In the genomic region with DNA sequence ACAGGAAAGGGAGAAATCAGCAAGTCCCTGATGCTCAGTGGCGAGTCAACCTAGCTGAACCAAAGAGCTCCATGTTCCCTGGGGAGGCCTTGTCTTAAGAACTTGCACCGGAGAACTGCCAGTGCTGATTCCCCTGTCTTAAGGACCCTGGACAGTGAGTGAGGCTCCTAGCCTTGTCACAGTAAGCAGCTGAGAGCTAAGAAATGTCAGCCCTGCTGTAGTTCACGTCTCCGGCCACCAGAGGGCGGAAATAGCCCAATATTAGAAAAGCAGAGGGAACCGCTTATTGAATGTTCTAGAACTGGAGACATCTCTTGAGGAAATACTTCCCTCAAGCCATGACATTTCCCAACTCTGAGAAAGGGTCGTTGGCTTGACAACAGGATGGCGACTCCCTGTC, we compare ENCODE assay signal across 9 mouse cellular contexts. TPM values are rescaled to one million over a fixed set of nuclear protein-coding genes. Genes with fewer than 3 reads are reported as not detected.
A peak's percentile ranks its signal among the peaks of the same experiment; 100 is the strongest.
DNase-seq lines count a peak whose midpoint lies in the region; ATAC-seq and TF ChIP-seq lines count a peak whose summit lies in the region.
"Had no signal": no experiment of that assay in that cellular context is flagged by ENCODE, and none has a peak within 500 bp of the region (broad histone marks: within the 10 kb centered on the region; RNA-seq: fewer than 3 reads in every experiment).

No protein-coding gene starts in this region.

- no peaks in the 10 kb centered on the region for H3K36me3 ChIP-seq in heart, adult 2 months (ENCODE audit: control insufficient read depth, insufficient read depth, low read length)
- no peaks in the 10 kb centered on the region for H3K36me3 ChIP-seq in heart, embryonic 11.5 days (ENCODE audit: control insufficient read depth, insufficient read depth, low read length)
- no peaks in the 10 kb centered on the region for H3K36me3 ChIP-seq in neural tube, embryonic 11.5 days (ENCODE audit: control insufficient read depth, insufficient read depth, low read length)
- no peaks in the 10 kb centered on the region for H3K36me3 ChIP-seq in testis, adult 2 months (ENCODE audit: control insufficient read depth, insufficient read depth, low read length)
- H3K36me3 ChIP-seq: stomach, embryonic 15.5 days had no signal

- no peak overlapping the region for H3K4me3 ChIP-seq in heart, adult 2 months
- no peak overlapping the region for H3K4me3 ChIP-seq in heart, embryonic 11.5 days (ENCODE audit: low read depth, low read length)
- H3K4me3 ChIP-seq in neural tube, embryonic 11.5 days (ENCODE audit: low read depth, low read length) = no peak overlapping the region
- H3K4me3 ChIP-seq in testis, adult 2 months (ENCODE audit: control insufficient read depth, low read depth, low read length) = no peak overlapping the region
- H3K4me3 ChIP-seq: stomach, embryonic 15.5 days had no signal

- DNase-seq in heart, adult 2 months = peak; percentile 62 to 84
- peak; percentile 51 for DNase-seq in cerebellum, adult 11 months
- DNase-seq in forelimb bud, embryonic 11.5 days (ENCODE audit: low read depth, low spot score) = peak; percentile 81
- peak; percentile 81 for DNase-seq in induced T-regulatory cell, adult 2 months (ENCODE audit: low read depth)
- DNase-seq in left cerebral cortex, postnatal 25 days (ENCODE audit: low spot score in 2 of 2) = peak; percentile 75 to 78
- peak; percentile 81 for DNase-seq in neural tube, embryonic 11.5 days (ENCODE audit: low spot score)

- H3K4me1 ChIP-seq in heart, adult 2 months (ENCODE audit: control insufficient read depth, insufficient read depth, low read length) = no peaks in the 10 kb centered on the region
- H3K4me1 ChIP-seq in heart, embryonic 11.5 days (ENCODE audit: control insufficient read depth, insufficient read depth, low read length) = no peaks in the 10 kb centered on the region; the same call in 1 of the 2 replicates
- H3K4me1 ChIP-seq in neural tube, embryonic 11.5 days (ENCODE audit: control insufficient read depth, insufficient read depth, low read length) = no peaks in the 10 kb centered on the region
- peaks cover 7% of the 10 kb centered on the region for H3K4me1 ChIP-seq in testis, adult 2 months (ENCODE audit: control insufficient read depth, insufficient read depth, low read length)
- H3K4me1 ChIP-seq: stomach, embryonic 15.5 days had no signal

- H3K79me2 ChIP-seq in heart, adult 2 months (replicated peaks; ENCODE audit: control insufficient read depth, insufficient read depth, low read length) = no peaks in the 10 kb centered on the region

- H3K9me3 ChIP-seq in heart, embryonic 11.5 days (replicated peaks; ENCODE audit: control insufficient read depth, low read length) = no peaks in the 10 kb centered on the region
- H3K9me3 ChIP-seq in neural tube, embryonic 11.5 days (ENCODE audit: control insufficient read depth, low read length) = no peaks in the 10 kb centered on the region
- H3K9me3 ChIP-seq: stomach, embryonic 15.5 days had no signal

- H3K4me2 ChIP-seq in heart, embryonic 11.5 days = no peak overlapping the region
- no peak overlapping the region for H3K4me2 ChIP-seq in neural tube, embryonic 11.5 days (ENCODE audit: low read depth)
- H3K4me2 ChIP-seq: stomach, embryonic 15.5 days had no signal

- no peak for TF ChIP-seq POLR2A in heart, adult 2 months (IDR thresholded peaks at IDR 0.05; ENCODE audit: insufficient read depth, low read depth, low read length)
- TF ChIP-seq POLR2A in testis, adult 2 months (IDR thresholded peaks at IDR 0.05; ENCODE audit: control insufficient read depth, low read depth, low read length) = no peak

- H3K9ac ChIP-seq in heart, adult 2 months (ENCODE audit: low read depth, low read length) = no peak overlapping the region
- H3K9ac ChIP-seq in heart, embryonic 11.5 days (ENCODE audit: low read depth, low read length) = no peak overlapping the region
- H3K9ac ChIP-seq in neural tube, embryonic 11.5 days (ENCODE audit: low read length) = no peak overlapping the region
- H3K9ac ChIP-seq: stomach, embryonic 15.5 days had no signal

- TF ChIP-seq EP300 in heart, adult 2 months (IDR thresholded peaks at IDR 0.05; ENCODE audit: insufficient read depth, low read depth, low read length) = 0 out of 2 replicates have a peak, but pooled peaks have one; percentile 38

- intact Hi-C loops in heart, adult 2 months (cut with DNase I) = loop anchor here (1.0 to 5.0 kb wide), 3 partner anchors 142 to 469 kb away; no protein-coding TSS in a partner anchor
- intact Hi-C loops in left cerebral cortex, postnatal 25 days (cut with DNase I) = loop anchor here (2.0 to 5.0 kb wide), 4 partner anchors 49 to 529 kb away; a partner anchor contains a TSS

- WGBS in heart, adult 2 months = 12% methylated on average over 8 of the region's 8 CpGs
- 19% methylated on average over 8 of the region's 8 CpGs for WGBS in heart, embryonic 11.5 days (ENCODE audit: insufficient replicate concordance)
- 28% methylated on average over 8 of the region's 8 CpGs for WGBS in neural tube, embryonic 11.5 days

- H3K27me3 ChIP-seq in heart, adult 2 months (ENCODE audit: control insufficient read depth, insufficient read depth, low read length) = no peaks in the 10 kb centered on the region
- H3K27me3 ChIP-seq in heart, embryonic 11.5 days (ENCODE audit: control insufficient read depth, insufficient read depth, low read length) = no peaks in the 10 kb centered on the region
- no peaks in the 10 kb centered on the region for H3K27me3 ChIP-seq in neural tube, embryonic 11.5 days (ENCODE audit: control insufficient read depth, insufficient read depth, low read length)
- H3K27me3 ChIP-seq in testis, adult 2 months (ENCODE audit: control insufficient read depth, insufficient read depth, low read length) = no peaks in the 10 kb centered on the region
- H3K27me3 ChIP-seq: stomach, embryonic 15.5 days had no signal

- no peak overlapping the region for H3K27ac ChIP-seq in heart, adult 2 months
- no peak overlapping the region for H3K27ac ChIP-seq in heart, embryonic 11.5 days (ENCODE audit: low read depth, low read length)
- H3K27ac ChIP-seq in neural tube, embryonic 11.5 days (ENCODE audit: low read depth, low read length) = no peak overlapping the region
- no peak overlapping the region for H3K27ac ChIP-seq in testis, adult 2 months (ENCODE audit: control insufficient read depth, insufficient read depth, low read depth, low read length)
- H3K27ac ChIP-seq: stomach, embryonic 15.5 days had no signal

- no peak for ATAC-seq in heart, embryonic 11.5 days (replicated peaks; ENCODE audit: insufficient number of reproducible peaks, low FRiP score, low TSS enrichment)
- 0 out of 2 replicates have a peak, but pooled peaks have one; percentile 35 for ATAC-seq in neural tube, embryonic 11.5 days (ENCODE audit: insufficient read depth, low FRiP score, low TSS enrichment)

- TF ChIP-seq CTCF in heart, adult 2 months (IDR thresholded peaks at IDR 0.05) = peak; percentile 98
- TF ChIP-seq CTCF in testis, adult 2 months (IDR thresholded peaks at IDR 0.05; ENCODE audit: control insufficient read depth, insufficient read depth, insufficient replicate concordance, low read depth, low read length) = peak; percentile 93; the same call in 1 of the 2 replicates

RNA-seq across cellular contexts. Expression of a gene that starts 34.1 kb away (rescaled TPM):
- total RNA-seq in heart, adult 2 months (2021) = 1 to 10 TPM; 2.3 to 3.7 TPM
- polyA plus RNA-seq in heart, adult 2 months (2012; rRNA removed) = 6.8 and 12.5 TPM in 2 replicates
- 33.4 and 40.1 TPM in 2 replicates for polyA plus RNA-seq in heart, embryonic 11.5 days (2014; fragmentation: Nextera tagmentation; extraction: Ambion mirVana)
- total RNA-seq in left cerebral cortex, postnatal 25 days (2021) = under 1 TPM; 0.76 to 0.89 TPM
- polyA plus RNA-seq in neural tube, embryonic 11.5 days (2014; fragmentation: Nextera tagmentation; extraction: Ambion mirVana) = 26.9 and 32.0 TPM in 2 replicates
- 1.3 and 1.8 TPM in 2 replicates for polyA plus RNA-seq in testis, adult 2 months (2012; rRNA removed)
